Mouse (Mus musculus) ES-Bruce4 (cell line): ENCODE measurements at regions not wholly inside any gene's neighbourhood (a gene's known extent, or its start where the extent isn't known, plus 50 kb on each side); places are given as distances from the start of the nearest gene placed in this dataset.

Source experiments
- CTCF ChIP-seq: IDR thresholded peaks from one replicate; pipeline ENCODE4 v1.8.1; 2011; ENCODE audit warnings: low read depth, low read length
- EP300 ChIP-seq: IDR thresholded peaks from 2 replicates; pipeline ENCODE4 v1.6.1; 2011; ENCODE audit warnings: low read depth, low read length; ENCODE audit not compliant: insufficient read depth

- no peak for TF ChIP-seq CTCF
- no peak for TF ChIP-seq EP300
These were observed 68.7 kb downstream of the Dlk1 start for GRCm38 (mm10) chr12:109521199-109521780.
